Mouse (Mus musculus) brain, adult 2 months (tissue): ENCODE results near the gene Efcab1.

Experiments
- DNase-seq: peaks from one replicate; pipeline ENCODE4 v3.0.0; 2011; ENCODE audit warnings: low read depth, low spot score

The Efcab1 gene

DNA sequence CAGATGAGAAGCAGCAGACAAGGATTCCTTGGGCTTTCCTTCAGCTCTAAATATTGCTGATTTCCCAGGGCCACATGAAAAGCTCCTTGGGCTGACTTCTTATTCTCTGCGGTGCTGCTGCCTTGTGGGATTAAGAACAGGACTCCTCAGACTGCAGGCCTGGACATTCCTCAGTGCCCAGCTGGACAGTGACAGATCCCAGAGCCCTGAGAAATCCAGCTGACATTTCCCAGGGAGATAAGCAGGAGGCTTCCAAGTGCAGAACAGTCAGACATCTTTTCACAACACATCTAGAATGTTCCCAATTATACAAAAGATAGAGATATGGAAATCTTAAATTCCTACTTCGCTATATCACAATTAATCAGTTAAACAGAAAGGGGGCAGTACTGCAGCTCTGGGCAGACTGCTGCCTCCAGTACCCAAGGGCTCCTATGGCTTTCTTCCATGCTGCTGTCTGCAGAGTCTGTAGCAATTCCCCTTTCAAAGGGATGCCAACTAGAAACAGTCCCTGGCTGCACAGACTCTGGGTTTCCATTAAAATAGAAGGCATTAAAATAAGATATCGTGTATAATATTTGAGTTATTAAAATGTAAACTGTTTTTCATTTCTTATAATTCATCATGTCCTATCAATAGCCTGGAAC is 86.2 kb downstream of the Efcab1 start:
- DNase-seq = no peak

DNA sequence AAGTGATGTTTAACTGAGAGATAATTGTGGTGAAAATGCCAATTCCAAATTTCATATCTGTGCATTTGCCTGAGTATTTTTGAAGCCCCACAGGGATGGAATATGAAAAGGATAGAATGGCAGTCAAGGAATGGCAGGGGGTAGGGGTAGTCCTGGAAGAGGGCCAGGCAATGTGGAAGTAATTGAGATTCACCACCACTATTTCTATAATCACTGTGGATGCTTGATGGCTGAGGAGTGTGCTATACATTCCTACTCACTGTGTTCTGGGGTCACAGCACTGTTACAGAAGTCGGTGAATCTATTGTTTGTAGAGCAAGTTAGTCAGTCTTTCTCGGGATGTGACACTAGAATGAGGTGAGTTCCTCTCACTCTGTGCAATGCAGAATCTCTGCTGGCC is 108.3 kb downstream of the Efcab1 start:
- DNase-seq = no peak
